Mouse (Mus musculus) right cerebral cortex, postnatal 10 days (tissue): ENCODE results near the gene Akr1b3.

ENCODE experiments used
- DNase-seq, 2 experiments: peaks; one replicate each; pipeline ENCODE4 v3.0.0; 2021; ENCODE audit warnings: low spot score in 2 of 2

The Akr1b3 gene

GRCm38 (mm10) chr6:34258546-34258945 is 58.7 kb downstream of the Akr1b3 start:
- DNase-seq, result no peak
